Mouse (Mus musculus): ENCODE data around the gene Ppfia3.

The Ppfia3 gene

GRCm38 (mm10) chr7:45346905-45347304 lies 19.9 kb downstream of the Ppfia3 start:
- no peak for DNase-seq (ENCODE audit: low read depth, low spot score)

- peak; percentile 89 for DNase-seq (ENCODE audit: low read depth, low spot score)
Measured at GRCm38 (mm10) chr7:45343543-45343942, 23.3 kb downstream of the Ppfia3 start.

GRCm38 (mm10) chr7:45342081-45342480 lies 24.7 kb downstream of the Ppfia3 start:
- peak; percentile 79 for DNase-seq (ENCODE audit: low read depth, low spot score)

GRCm38 (mm10) chr7:45341303-45341702 lies 25.5 kb downstream of the Ppfia3 start:
- peak; percentile 93 for DNase-seq (ENCODE audit: low read depth, low spot score)

- peak; percentile 83 for DNase-seq (ENCODE audit: low read depth, low spot score)
Measured at GRCm38 (mm10) chr7:45340669-45341068, 26.1 kb downstream of the Ppfia3 start.

- no peak for DNase-seq (ENCODE audit: low read depth, low spot score)
Measured at GRCm38 (mm10) chr7:45340066-45340442, 26.8 kb downstream of the Ppfia3 start.

- DNase-seq (ENCODE audit: low read depth, low spot score): peak; percentile 78
Measured at GRCm38 (mm10) chr7:45339410-45340065, 27.3 kb downstream of the Ppfia3 start.

GRCm38 (mm10) chr7:45338161-45338911 lies 28.5 kb downstream of the Ppfia3 start:
- peak; percentile 94 for DNase-seq (ENCODE audit: low read depth, low spot score)

- no peak for DNase-seq (ENCODE audit: low read depth, low spot score)
Measured at GRCm38 (mm10) chr7:45337469-45337868, 29.4 kb downstream of the Ppfia3 start.

GRCm38 (mm10) chr7:45336319-45336718 lies 30.5 kb downstream of the Ppfia3 start:
- DNase-seq (ENCODE audit: low read depth, low spot score): no peak

GRCm38 (mm10) chr7:45335056-45335455 lies 31.8 kb downstream of the Ppfia3 start, which contains the start of gene Hrc:
Gene Hrc, plus strand, starts transcription at chr7:45335290.
- DNase-seq (ENCODE audit: low read depth, low spot score): no peak

GRCm38 (mm10) chr7:45334605-45335004 lies 32.2 kb downstream of the Ppfia3 start:
- DNase-seq (ENCODE audit: low read depth, low spot score): no peak

GRCm38 (mm10) chr7:45333431-45333982 lies 33.3 kb downstream of the Ppfia3 start, which contains the start of gene Trpm4:
Gene Trpm4, minus strand, starts transcription at chr7:45333780.
- peak; percentile 88 for DNase-seq (ENCODE audit: low read depth, low spot score)

GRCm38 (mm10) chr7:45332685-45333425 lies 34.0 kb downstream of the Ppfia3 start:
- DNase-seq (ENCODE audit: low read depth, low spot score): peak; percentile 96

- DNase-seq (ENCODE audit: low read depth, low spot score): peak; percentile 74
Measured at GRCm38 (mm10) chr7:45331502-45331901, 35.3 kb downstream of the Ppfia3 start.

GRCm38 (mm10) chr7:45328841-45329475 lies 37.9 kb downstream of the Ppfia3 start:
- DNase-seq (ENCODE audit: low read depth, low spot score): no peak

- DNase-seq (ENCODE audit: low read depth, low spot score): peak; percentile 66
Measured at GRCm38 (mm10) chr7:45325800-45326199, 41.0 kb downstream of the Ppfia3 start.

- no peak for DNase-seq (ENCODE audit: low read depth, low spot score)
Measured at GRCm38 (mm10) chr7:45323069-45323468, 43.8 kb downstream of the Ppfia3 start.

- DNase-seq (ENCODE audit: low read depth, low spot score): no peak
Measured at GRCm38 (mm10) chr7:45322245-45322644, 44.6 kb downstream of the Ppfia3 start.

GRCm38 (mm10) chr7:45316536-45316935 lies 50.3 kb downstream of the Ppfia3 start:
- no peak for DNase-seq (ENCODE audit: low read depth, low spot score)

- no peak for DNase-seq (ENCODE audit: low read depth, low spot score)
Measured at GRCm38 (mm10) chr7:45315182-45315701, 51.6 kb downstream of the Ppfia3 start.
